Mouse (Mus musculus) heart, embryonic 10.5 days (tissue): ENCODE measurements around the gene Ccdc189. TPM values are rescaled to one million over a fixed set of nuclear protein-coding genes. Genes with fewer than 3 reads are reported as not detected.
A peak's percentile ranks its signal among the peaks of the same experiment; 100 is the strongest.
"Not testable (repeated sequence)": the region's sequence is repeated elsewhere in the genome, so short reads cannot be mapped to it uniquely, and the experiment has no call there.

Experiments used
- DNase-seq: peaks from one replicate; pipeline ENCODE4 v3.0.0-alpha.2; 2017; ENCODE audit warnings: low spot score
- H3K27ac ChIP-seq: fragments of 300-500 bp; sonication (generic); 2 replicates; pipeline ENCODE4 v1.5.1; 2016; ENCODE audit warnings: mild to moderate bottlenecking
- H3K27me3 ChIP-seq: fragments of 300-500 bp; sonication (generic); 2 replicates; pipeline ENCODE4 v1.6.1; 2016; ENCODE audit warnings: mild to moderate bottlenecking; ENCODE audit not compliant: poor library complexity, insufficient read depth, severe bottlenecking
- H3K36me3 ChIP-seq: fragments of 300-500 bp; sonication (generic); 2 replicates; pipeline ENCODE4 v1.6.1; 2016; ENCODE audit warnings: mild to moderate bottlenecking, moderate library complexity
- H3K4me1 ChIP-seq: fragments of 300-500 bp; sonication (generic); 2 replicates; pipeline ENCODE4 v1.6.1; 2016; ENCODE audit warnings: mild to moderate bottlenecking
- H3K4me3 ChIP-seq: fragments of 300-500 bp; sonication (generic); 2 replicates; pipeline ENCODE4 v1.5.1; 2016; ENCODE audit warnings: mild to moderate bottlenecking, moderate library complexity
- H3K9me3 ChIP-seq: fragments of 300-500 bp; sonication (generic); 2 replicates; pipeline ENCODE4 v1.6.1; 2016; ENCODE audit warnings: mild to moderate bottlenecking, moderate library complexity
- WGBS: fragments of 180-500 bp; shearing (Covaris S2); methylation state at CpG from one replicate; pipeline ENCODE4 v1.1.7; 2016; 5-methylcytosine and 5-hydroxymethylcytosine counted together
- polyA plus RNA-seq: library from polyadenylated mRNA; unstranded; fragments of >200 nt; fragmentation: Nextera tagmentation; extraction: Ambion mirVana; gene quantifications from 2 replicates; pipeline ENCODE4 v1.2.1, GENCODE M21; 2016

Gene Ccdc189
- 9.5 and 10.2 TPM in 2 replicates for polyA plus RNA-seq

- peak within 1 kb of the TSS; percentile 92 for H3K27ac ChIP-seq
- H3K9me3 ChIP-seq: no peaks in the 10 kb centered on the region
- WGBS: under 1% methylated on average over 50 of the region's 50 CpGs
- H3K4me3 ChIP-seq: peak within 1 kb of the TSS; percentile 85
- peak; percentile 99 for DNase-seq
- peaks cover 29% of the 10 kb centered on the region for H3K4me1 ChIP-seq
- peaks cover 63% of the 10 kb centered on the region for H3K36me3 ChIP-seq
- no peaks in the 10 kb centered on the region for H3K27me3 ChIP-seq
Measured at GRCm38 (mm10) chr7:127588011-127588871, at the start of gene Ccdc189, which contains the start of gene Rnf40. TSS of gene Ccdc189 (minus strand) at chr7:127588595. TSS of gene Rnf40 (plus strand) at chr7:127588767.

GRCm38 (mm10) chr7:127636963-127637362 is 48.6 kb upstream of the Ccdc189 start:
- under 1% methylated on average over 27 of the region's 27 CpGs for WGBS
- Histone ChIP-seq H3K36me3 (no peaks in the 10 kb centered on the region), H3K4me1 (peaks cover 8% of the 10 kb centered on the region; the same call in 1 of the 2 replicates), H3K9me3 (no peaks in the 10 kb centered on the region), H3K27ac (peak overlapping the region; percentile 83), H3K4me3 (peak overlapping the region; percentile 70), H3K27me3 (no peaks in the 10 kb centered on the region)
- DNase-seq: no peak

- DNase-seq: no peak
- H3K4me3 ChIP-seq: no peak overlapping the region
- no peak overlapping the region for H3K27ac ChIP-seq
- WGBS: 84% methylated on average over 4 of the region's 4 CpGs
- no peaks in the 10 kb centered on the region for H3K9me3 ChIP-seq
- H3K36me3 ChIP-seq: no peaks in the 10 kb centered on the region
- no peaks in the 10 kb centered on the region for H3K4me1 ChIP-seq
- no peaks in the 10 kb centered on the region for H3K27me3 ChIP-seq
Measured at GRCm38 (mm10) chr7:127631416-127631815, 43.0 kb upstream of the Ccdc189 start.

DNA sequence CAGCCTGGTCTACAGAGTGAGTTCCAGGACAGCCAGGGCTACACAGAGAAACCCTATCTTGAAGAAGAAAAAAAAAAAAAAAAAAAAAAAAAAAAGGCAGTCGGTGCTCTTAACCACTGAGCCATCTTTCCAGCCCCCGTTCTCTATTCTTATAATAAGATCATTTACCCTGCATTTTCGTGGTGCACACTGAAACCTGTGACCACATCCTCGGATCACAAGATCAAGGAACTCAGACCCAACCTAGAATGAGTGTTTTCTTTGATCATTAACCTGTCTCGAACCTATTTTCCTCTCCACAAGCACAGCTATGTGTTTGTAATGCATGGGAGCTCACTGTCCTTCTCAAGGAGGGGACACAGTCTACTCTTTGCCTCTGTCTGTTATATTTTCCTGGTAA is 40.3 kb upstream of the Ccdc189 start:
- Histone ChIP-seq H3K4me1 (no peaks in the 10 kb centered on the region), H3K27me3 (no peaks in the 10 kb centered on the region), H3K9me3 (no peaks in the 10 kb centered on the region), H3K27ac (no peak overlapping the region), H3K36me3 (no peaks in the 10 kb centered on the region), H3K4me3 (no peak overlapping the region)
- WGBS: 74% methylated on average over 5 of the region's 5 CpGs
- no peak for DNase-seq

- no peaks in the 10 kb centered on the region for H3K4me1 ChIP-seq
- 76% methylated on average over 4 of the region's 4 CpGs for WGBS
- H3K4me3 ChIP-seq: no peak overlapping the region
- no peak overlapping the region for H3K27ac ChIP-seq
- no peaks in the 10 kb centered on the region for H3K27me3 ChIP-seq
- no peak for DNase-seq
- no peaks in the 10 kb centered on the region for H3K9me3 ChIP-seq
- no peaks in the 10 kb centered on the region for H3K36me3 ChIP-seq
Measured at GRCm38 (mm10) chr7:127626471-127626870, 38.1 kb upstream of the Ccdc189 start.

DNA sequence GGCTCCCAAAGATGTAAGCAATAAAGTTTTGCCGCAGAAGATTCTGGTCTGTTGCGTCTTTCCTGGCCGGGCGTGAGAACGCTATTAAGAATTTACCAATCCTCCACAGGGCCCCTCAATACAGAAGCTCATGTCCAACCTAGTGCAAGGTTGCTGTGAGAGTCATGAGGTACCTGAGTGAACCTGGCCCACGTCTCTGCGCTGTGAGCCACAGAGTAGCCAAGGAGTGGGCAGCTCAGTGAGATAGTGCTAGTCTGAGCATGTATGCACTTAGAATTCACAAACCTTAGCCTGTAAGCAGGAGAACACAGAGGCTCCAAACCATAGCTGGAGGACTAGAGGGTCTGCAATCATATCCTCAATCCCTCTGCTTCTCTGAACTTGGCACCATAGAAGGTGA is 37.6 kb upstream of the Ccdc189 start:
- 96% methylated on average over 7 of the region's 7 CpGs for WGBS
- no peaks in the 10 kb centered on the region for H3K27me3 ChIP-seq
- DNase-seq: no peak
- no peaks in the 10 kb centered on the region for H3K9me3 ChIP-seq
- H3K36me3 ChIP-seq: no peaks in the 10 kb centered on the region
- H3K4me3 ChIP-seq: no peak overlapping the region
- no peaks in the 10 kb centered on the region for H3K4me1 ChIP-seq
- H3K27ac ChIP-seq: no peak overlapping the region

DNA sequence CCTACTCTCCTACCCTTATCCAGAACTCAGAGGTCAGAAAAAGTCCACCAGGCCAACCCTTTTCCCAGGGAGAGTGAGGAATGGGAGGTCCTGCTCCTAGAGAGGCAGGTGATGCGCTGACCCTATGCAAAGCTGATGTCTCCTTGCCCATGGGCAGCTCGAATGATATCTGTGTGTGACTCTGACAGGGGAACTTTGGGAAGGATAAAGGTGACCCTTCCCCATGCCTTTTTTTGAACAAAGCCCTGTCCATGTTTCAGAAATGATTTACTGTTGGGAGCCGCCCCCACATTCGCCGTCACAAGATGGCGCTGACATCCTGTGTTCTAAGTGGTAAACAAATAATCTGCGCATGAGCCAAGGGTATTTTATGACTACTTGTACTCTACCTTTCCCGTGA is 30.0 kb upstream of the Ccdc189 start:
- peaks cover 20% of the 10 kb centered on the region for H3K4me1 ChIP-seq
- not testable (repeated sequence) for H3K27me3 ChIP-seq, H3K36me3 ChIP-seq, H3K9me3 ChIP-seq, DNase-seq, H3K27ac ChIP-seq, H3K4me3 ChIP-seq
- WGBS: 89% methylated on average over 7 of the region's 8 CpGs

- 57% methylated on average over 2 of the region's 2 CpGs for WGBS
- Histone ChIP-seq H3K4me1 (peaks cover 23% of the 10 kb centered on the region), H3K27ac (no peak overlapping the region), H3K36me3 (peaks cover 6% of the 10 kb centered on the region; the same call in 1 of the 2 replicates), H3K27me3 (no peaks in the 10 kb centered on the region), H3K9me3 (no peaks in the 10 kb centered on the region), H3K4me3 (no peak overlapping the region)
- no peak for DNase-seq
Measured at GRCm38 (mm10) chr7:127617962-127618361, 29.6 kb upstream of the Ccdc189 start.

- DNase-seq: no peak
- Histone ChIP-seq H3K27ac (no peak overlapping the region), H3K36me3 (peaks cover 17% of the 10 kb centered on the region), H3K9me3 (peaks cover 6% of the 10 kb centered on the region), H3K4me3 (no peak overlapping the region), H3K27me3 (no peaks in the 10 kb centered on the region), H3K4me1 (peaks cover 23% of the 10 kb centered on the region)
- 72% methylated on average over 1 of the region's 1 CpGs for WGBS
Measured at GRCm38 (mm10) chr7:127616881-127617280, 28.5 kb upstream of the Ccdc189 start.

GRCm38 (mm10) chr7:127616336-127616735 is 27.9 kb upstream of the Ccdc189 start:
- peaks cover 23% of the 10 kb centered on the region for H3K4me1 ChIP-seq
- H3K27me3 ChIP-seq: no peaks in the 10 kb centered on the region
- peaks cover 11% of the 10 kb centered on the region for H3K9me3 ChIP-seq
- H3K36me3 ChIP-seq: peaks cover 22% of the 10 kb centered on the region
- no peak for DNase-seq
- H3K27ac ChIP-seq: no peak overlapping the region
- 65% methylated on average over 1 of the region's 1 CpGs for WGBS
- no peak overlapping the region for H3K4me3 ChIP-seq

DNA sequence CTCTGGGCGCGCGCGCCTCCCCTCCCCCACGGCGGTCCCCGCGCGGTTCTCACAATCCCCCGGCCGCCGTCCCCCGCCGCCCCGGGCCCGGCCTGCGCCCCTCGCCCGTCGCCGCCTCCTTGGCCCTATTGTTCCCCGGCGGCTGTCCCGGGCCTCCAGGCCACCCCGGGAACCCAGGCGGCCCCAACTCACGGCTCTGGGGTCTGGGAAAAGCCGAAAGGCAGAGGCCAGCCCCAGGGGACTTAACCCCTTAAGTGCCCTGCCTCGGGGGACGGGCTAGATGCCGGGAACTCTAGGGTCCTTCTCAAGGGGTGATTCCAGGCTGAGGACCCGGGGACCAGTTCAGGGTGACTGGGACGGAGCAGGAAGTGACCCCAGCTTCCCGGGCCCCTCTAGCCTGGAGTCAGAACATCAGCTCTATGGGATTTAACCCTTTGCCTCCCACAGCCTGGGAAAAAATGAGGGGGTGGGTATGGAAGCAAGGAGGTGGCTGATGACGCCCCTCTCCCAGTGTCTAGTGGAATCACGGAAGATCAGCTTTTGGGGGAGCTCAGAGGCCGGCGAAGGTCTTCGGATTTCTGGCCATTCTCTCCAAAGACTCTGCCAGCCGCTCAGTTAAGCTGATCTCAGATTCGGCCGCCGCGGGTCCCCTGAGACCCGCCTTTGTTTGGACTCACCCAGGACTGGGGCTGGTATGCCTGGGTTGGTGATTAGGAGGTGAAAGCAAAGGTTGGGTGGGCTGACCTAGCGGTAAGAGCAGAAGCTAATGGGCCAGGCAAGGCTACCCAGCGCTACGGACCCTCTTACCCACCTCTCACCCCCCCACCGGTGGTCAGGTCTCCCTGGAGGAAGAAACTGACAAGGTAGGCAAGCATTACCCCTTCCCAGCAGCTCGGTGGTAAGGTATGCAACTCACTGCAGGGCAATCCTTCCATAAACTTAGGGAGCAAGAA is 26.8 kb upstream of the Ccdc189 start, which contains the start of gene Zfp629:
Gene Zfp629 (minus strand): TSS at position 907 of the 953 bp plus-strand sequence.
- Histone ChIP-seq H3K4me3 (peak within 1 kb of the TSS; percentile 99), H3K27me3 (no peaks in the 10 kb centered on the region), H3K4me1 (peaks cover 23% of the 10 kb centered on the region), H3K36me3 (peaks cover 34% of the 10 kb centered on the region), H3K27ac (peak within 1 kb of the TSS; percentile 98), H3K9me3 (peaks cover 16% of the 10 kb centered on the region)
- under 1% methylated on average over 48 of the region's 50 CpGs for WGBS
- peak; percentile 93 for DNase-seq

DNA sequence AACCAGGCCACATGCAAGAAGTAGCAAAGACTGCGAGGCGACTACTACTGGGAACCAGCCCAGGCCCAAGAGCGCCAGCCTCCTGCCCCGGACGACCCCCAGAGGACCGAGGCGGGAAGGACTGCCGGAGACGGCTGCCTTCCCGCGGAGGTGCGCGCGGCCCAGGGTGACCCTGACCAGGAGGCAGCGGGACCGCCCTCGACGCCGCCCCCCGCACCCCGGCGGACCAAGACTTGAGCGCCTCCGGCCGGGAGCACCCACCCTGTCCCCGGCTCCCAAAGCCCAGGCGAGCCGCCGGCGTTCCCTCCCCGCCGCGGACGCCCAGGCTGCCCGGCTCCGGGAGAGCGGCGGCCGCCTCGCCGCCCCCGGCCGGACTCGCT is 26.1 kb upstream of the Ccdc189 start:
- 1% methylated on average over 43 of the region's 44 CpGs for whole genome bisulfite sequencing
- H3K36me3 ChIP-seq: peaks cover 41% of the 10 kb centered on the region
- H3K4me1 ChIP-seq: peaks cover 23% of the 10 kb centered on the region
- peak overlapping the region; percentile 99 for H3K4me3 ChIP-seq
- H3K27me3 ChIP-seq: no peaks in the 10 kb centered on the region
- peak overlapping the region; percentile 98 for H3K27ac ChIP-seq
- peak; percentile 85 for DNase-seq
- peaks cover 16% of the 10 kb centered on the region for H3K9me3 ChIP-seq
